Mouse (Mus musculus) hematopoietic stem cell, adult 5-6 weeks (primary cell): ENCODE results near the gene Faap20. TPM values are rescaled to one million over a fixed set of nuclear protein-coding genes. Genes with fewer than 3 reads are reported as not detected.

Experiments
- ATAC-seq, 2 experiments: fragments of 125-278 bp in 1 of 2; replicated peaks in 1 of 2; 2 replicates each; pipeline ENCODE4 v1.8.0; 2016 to 2017; ENCODE audit warnings: inconsistent platforms in 2 of 2, mild to moderate bottlenecking in 2 of 2, moderate number of reproducible peaks in 2 of 2, low read depth in 1 of 2, moderate TSS enrichment in 1 of 2; ENCODE audit not compliant: low FRiP score in 2 of 2, poor library complexity in 2 of 2, severe bottlenecking in 2 of 2, insufficient read depth in 1 of 2, low TSS enrichment in 1 of 2
- total RNA-seq: library from RNA; stranded (forward); fragments of 172-1452, 232-1000 nt; gene quantifications from 2 replicates; pipeline ENCODE4 v1.2.3, GENCODE M21; 2017

Faap20 gene
- total RNA-seq, 1 experiment from 2014 or later = 16.9 TPM

DNA sequence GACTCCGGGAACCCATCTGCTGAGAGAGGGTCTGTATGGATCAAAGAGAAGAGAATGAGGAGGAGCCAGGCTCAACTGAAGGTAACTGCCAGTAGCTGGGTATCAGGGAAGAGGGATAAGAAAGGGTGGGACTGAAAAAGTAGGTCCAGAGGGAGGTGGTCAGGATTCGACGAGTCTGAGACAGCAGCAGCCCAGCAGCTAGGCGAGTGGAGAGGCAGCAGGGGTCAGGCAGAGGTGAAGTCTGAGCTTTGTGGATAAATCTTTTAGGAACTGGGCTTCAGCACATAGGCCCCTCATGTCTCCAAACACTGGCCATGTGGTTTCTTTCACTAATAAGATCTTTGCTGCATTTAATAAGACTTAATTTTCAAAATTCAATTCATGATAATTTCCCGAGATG is 24.8 kb downstream of the Faap20 start:
- no peak for ATAC-seq

GRCm38 (mm10) chr4:155274851-155275250 is 25.2 kb downstream of the Faap20 start:
- no peak for ATAC-seq

GRCm38 (mm10) chr4:155277963-155278362 is 28.4 kb downstream of the Faap20 start:
- ATAC-seq = no peak

- no peak for ATAC-seq
These were observed 29.5 kb downstream of the Faap20 start for GRCm38 (mm10) chr4:155279054-155279453.

DNA sequence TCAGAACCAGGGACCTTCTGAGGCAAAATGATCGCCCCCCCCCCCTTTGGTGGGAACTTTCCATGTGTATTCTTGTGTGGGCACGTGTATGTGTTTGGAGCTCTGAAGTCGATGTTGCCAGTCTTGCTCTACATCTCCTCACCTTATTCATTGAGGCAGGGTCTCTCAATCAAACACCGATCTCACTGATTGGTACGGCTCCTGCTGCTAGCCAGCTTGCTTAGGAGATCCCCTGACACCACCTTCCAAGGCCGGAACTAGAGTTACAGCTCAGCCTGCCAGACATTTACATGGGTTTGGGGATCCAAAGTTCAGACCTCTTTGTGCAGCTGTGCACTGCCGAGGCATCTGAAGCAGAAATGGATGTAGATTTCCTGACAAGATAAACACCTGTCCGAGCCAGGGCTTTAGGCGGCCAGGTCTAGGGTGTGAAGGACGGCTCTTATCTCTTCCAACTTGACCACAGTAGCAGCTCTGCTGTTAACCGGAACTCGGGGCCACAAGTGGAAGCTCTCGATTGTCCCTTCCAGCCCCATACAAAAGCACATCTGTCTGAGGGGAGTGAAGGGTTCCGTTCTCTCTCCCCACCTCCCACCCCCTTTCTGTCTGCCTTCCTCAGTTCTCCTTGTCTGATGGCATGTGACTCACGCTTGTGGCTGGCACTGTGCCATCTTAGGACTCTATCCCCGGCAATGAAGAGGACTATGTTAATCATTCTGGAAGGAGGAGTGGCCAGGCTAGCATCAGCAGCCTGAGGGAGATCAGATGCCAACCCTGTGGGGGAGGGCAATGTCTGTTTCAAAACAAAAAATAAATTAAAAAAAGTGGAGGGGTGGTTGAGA is 30.5 kb downstream of the Faap20 start:
- no peak for ATAC-seq

- no peak for ATAC-seq
These were observed 31.1 kb downstream of the Faap20 start for GRCm38 (mm10) chr4:155280768-155281121.

- ATAC-seq = no peak
These were observed 31.6 kb downstream of the Faap20 start for GRCm38 (mm10) chr4:155281227-155281626.

DNA sequence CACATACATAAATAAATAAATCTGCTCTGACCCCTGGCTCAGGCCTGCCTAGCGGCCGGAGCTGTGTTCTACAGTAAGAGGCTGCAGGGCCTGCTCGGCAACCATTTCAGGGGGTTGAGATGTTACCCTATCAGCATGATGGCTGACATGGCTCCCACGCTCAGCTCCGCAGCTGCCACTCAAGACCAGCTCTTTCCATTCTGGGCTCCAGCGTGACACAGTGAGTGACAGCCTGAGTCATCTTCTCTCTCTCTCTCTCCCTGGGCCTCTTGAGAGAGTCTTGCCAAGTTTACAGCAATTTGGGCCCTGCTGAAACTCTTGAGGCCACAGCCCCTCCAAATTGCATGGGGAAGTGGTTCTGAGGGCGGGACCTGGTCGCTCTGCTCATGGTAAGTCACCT is 32.0 kb downstream of the Faap20 start:
- no peak for ATAC-seq

GRCm38 (mm10) chr4:155282231-155282630 is 32.6 kb downstream of the Faap20 start:
- no peak for ATAC-seq

DNA sequence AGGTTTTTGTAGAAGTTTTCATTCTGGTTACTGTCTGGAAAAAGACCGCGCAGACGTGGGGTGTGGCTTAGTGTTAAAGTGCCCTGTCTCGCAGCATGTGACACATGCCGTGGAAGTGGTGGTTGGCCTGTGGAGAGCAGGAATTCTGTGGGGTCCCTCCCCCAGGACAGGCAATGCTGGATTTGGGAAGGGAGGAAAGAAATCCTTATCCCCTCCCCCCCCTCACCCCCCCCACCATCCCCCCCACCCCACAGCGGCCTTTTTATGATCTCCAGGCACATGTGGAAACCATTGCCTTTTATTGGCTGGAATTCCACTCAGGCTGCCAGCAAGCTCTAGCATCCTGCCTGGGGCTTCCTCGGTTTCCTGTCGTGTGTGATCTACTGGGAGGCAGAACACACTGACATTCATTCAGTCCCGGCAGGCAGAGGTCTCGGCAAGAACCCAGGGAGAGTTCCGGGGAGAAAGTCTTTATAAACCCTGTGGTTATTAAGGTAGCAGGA is 33.5 kb downstream of the Faap20 start:
- peak in 1 of 2 experiments; percentile 26; a peak in 1 of 4 replicates for ATAC-seq

DNA sequence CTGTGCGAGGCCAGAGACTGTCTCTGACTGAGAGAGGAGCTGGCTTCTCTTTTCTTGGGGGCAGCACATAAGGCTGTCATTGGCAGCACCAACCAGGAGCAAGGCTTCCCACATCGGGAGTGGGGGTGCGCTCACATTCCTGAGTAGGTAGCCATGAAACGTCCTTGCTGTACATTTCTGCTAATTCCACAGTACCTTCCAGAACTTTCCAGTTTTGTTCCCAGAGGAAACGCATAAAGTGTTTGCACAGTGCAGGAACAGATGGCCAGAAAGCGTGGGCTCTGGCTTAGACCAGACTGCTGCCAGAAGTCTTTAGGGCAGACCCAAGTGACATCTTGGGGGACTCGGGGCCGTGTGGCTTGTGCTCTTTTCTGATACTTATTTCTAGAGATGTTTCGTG is 34.0 kb downstream of the Faap20 start:
- ATAC-seq = no peak

- ATAC-seq = no peak
These were observed 35.1 kb downstream of the Faap20 start for GRCm38 (mm10) chr4:155284521-155285379.

DNA sequence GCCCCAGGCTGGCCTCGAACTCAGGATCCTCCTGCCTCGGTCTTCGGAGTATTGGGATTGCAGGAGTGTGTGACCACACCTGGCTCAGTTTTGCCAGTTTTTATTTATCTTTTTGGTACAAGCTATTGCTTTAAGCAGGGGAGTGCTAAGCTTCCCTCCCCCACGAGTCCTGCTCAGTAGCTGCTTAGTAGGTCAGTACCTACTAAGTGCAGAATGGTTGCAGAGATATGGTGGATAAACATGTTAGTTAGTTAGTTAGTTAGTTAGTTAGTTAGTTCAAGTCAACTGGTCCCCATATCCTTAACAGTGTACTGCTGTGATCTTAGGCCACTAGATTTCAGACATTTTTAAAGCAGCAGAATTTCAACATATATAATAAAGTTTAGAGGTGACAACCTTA is 36.5 kb downstream of the Faap20 start:
- ATAC-seq = no peak

- ATAC-seq = no peak
These were observed 38.1 kb downstream of the Faap20 start for GRCm38 (mm10) chr4:155287713-155288112.

GRCm38 (mm10) chr4:155288586-155288985 is 39.0 kb downstream of the Faap20 start:
- no peak for ATAC-seq

DNA sequence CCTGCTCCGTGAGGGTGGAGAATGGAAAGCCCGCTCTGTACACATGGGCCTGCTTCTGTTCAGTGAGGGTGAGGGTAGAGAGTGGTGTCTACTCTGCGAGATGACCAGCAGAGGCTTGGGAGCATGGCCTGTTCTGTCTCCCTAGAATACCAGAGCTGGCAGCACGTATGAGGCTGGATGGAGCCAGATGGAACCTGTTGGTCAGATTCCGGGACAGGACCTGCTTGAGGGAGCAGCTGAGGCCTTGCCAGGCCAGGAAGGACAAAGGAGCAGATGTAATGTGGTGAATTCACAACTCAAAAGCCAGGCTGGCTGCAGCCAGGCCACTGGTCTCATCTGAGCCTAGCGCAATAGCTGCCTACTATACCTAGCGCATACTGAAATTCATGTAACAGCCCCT is 40.4 kb downstream of the Faap20 start:
- no peak for ATAC-seq

DNA sequence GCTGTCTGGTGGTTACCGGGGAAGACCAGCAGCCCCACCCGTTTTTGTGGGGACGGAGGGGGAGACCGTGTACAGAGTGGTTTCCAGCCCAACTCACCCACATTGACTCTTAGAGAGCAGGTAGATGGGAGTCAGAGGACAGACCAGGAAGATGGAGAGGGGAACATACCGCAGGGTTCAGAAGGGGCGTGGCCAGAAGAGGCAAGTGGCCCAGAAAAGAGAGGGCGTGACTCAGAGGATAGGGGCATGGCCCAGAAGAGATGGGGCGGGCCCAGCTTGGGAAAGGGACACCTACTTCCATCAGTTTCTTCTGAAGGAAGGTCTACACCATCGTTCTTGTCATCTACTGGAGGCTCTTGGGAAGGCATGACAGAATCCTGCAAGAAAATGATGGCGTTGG is 43.3 kb downstream of the Faap20 start:
- ATAC-seq = no peak

GRCm38 (mm10) chr4:155294381-155294780 is 44.8 kb downstream of the Faap20 start:
- no peak for ATAC-seq
